In genomic region chr6:87384761-87385160, GRCm38 (mm10) we compare ENCODE assay signal across 12 mouse cellular contexts. TPM values are rescaled to one million over a fixed set of nuclear protein-coding genes. Genes with fewer than 3 reads are reported as not detected.
DNase-seq lines count a peak whose midpoint lies in the region; ATAC-seq and TF ChIP-seq lines count a peak whose summit lies in the region.
"Had no signal": no experiment of that assay in that cellular context is flagged by ENCODE, and none has a peak within 500 bp of the region (broad histone marks: within the 10 kb centered on the region; RNA-seq: fewer than 3 reads in every experiment).

No protein-coding gene starts in this region.

- H3K27ac ChIP-seq in hindbrain, postnatal 0 days = no peak overlapping the region
- no peak overlapping the region for H3K27ac ChIP-seq in hindbrain, embryonic 13.5 days
- H3K27ac ChIP-seq in midbrain, embryonic 14.5 days (replicated peaks; ENCODE audit: low read depth, low read length) = no peak overlapping the region
- H3K27ac ChIP-seq in midbrain, embryonic 11.5 days (ENCODE audit: low read depth, low read length) = no peak overlapping the region
- H3K27ac ChIP-seq in stomach, embryonic 16.5 days (ENCODE audit: low read length) = no peak overlapping the region

- ATAC-seq in hindbrain, postnatal 0 days = no peak
- no peak for ATAC-seq in hindbrain, embryonic 13.5 days (ENCODE audit: low FRiP score)
- ATAC-seq in midbrain, embryonic 14.5 days (ENCODE audit: low FRiP score, low TSS enrichment) = no peak
- ATAC-seq in midbrain, embryonic 11.5 days (ENCODE audit: low FRiP score) = no peak
- no peak for ATAC-seq in stomach, embryonic 16.5 days (ENCODE audit: insufficient read depth, low FRiP score)

- peaks cover 3% of the 10 kb centered on the region; the same call in 1 of the 2 replicates for H3K27me3 ChIP-seq in hindbrain, postnatal 0 days (ENCODE audit: insufficient read depth, low read length)
- peaks cover 16% of the 10 kb centered on the region; the same call in 1 of the 2 replicates for H3K27me3 ChIP-seq in hindbrain, embryonic 13.5 days
- no peaks in the 10 kb centered on the region for H3K27me3 ChIP-seq in midbrain, embryonic 14.5 days (ENCODE audit: control insufficient read depth, insufficient read depth, low read length)
- no peaks in the 10 kb centered on the region for H3K27me3 ChIP-seq in midbrain, embryonic 11.5 days (ENCODE audit: control insufficient read depth, insufficient read depth, low read length)
- H3K27me3 ChIP-seq in stomach, embryonic 16.5 days (ENCODE audit: control insufficient read depth, insufficient read depth, low read length) = 0 out of 2 replicates have a peak, but pooled peaks cover 4% of the 10 kb centered on the region

- peaks cover 3% of the 10 kb centered on the region; the same call in 1 of the 2 replicates for H3K4me1 ChIP-seq in hindbrain, postnatal 0 days (ENCODE audit: insufficient read depth, low read length)
- H3K4me1 ChIP-seq in hindbrain, embryonic 13.5 days (replicated peaks) = peaks cover 6% of the 10 kb centered on the region
- 0 out of 2 replicates have a peak, but pooled peaks cover 10% of the 10 kb centered on the region for H3K4me1 ChIP-seq in midbrain, embryonic 14.5 days (ENCODE audit: control insufficient read depth, insufficient read depth, low read length)
- H3K4me1 ChIP-seq in midbrain, embryonic 11.5 days (ENCODE audit: control insufficient read depth, insufficient read depth, low read length) = no peaks in the 10 kb centered on the region
- 0 out of 2 replicates have a peak, but pooled peaks cover 7% of the 10 kb centered on the region for H3K4me1 ChIP-seq in stomach, embryonic 16.5 days (ENCODE audit: control insufficient read depth, insufficient read depth, low read length)

- no peak overlapping the region for H3K9ac ChIP-seq in hindbrain, postnatal 0 days (replicated peaks; ENCODE audit: low read length)
- H3K9ac ChIP-seq in hindbrain, embryonic 13.5 days = no peak overlapping the region
- H3K9ac ChIP-seq in midbrain, embryonic 14.5 days (replicated peaks; ENCODE audit: low read length) = no peak overlapping the region
- H3K9ac ChIP-seq in midbrain, embryonic 11.5 days (ENCODE audit: low read length) = no peak overlapping the region
- H3K9ac ChIP-seq in stomach, embryonic 16.5 days (ENCODE audit: low read length) = no peak overlapping the region

- H3K4me3 ChIP-seq in hindbrain, postnatal 0 days (ENCODE audit: low read length) = no peak overlapping the region
- H3K4me3 ChIP-seq in hindbrain, embryonic 13.5 days = no peak overlapping the region
- no peak overlapping the region for H3K4me3 ChIP-seq in midbrain, embryonic 14.5 days (replicated peaks; ENCODE audit: low read depth, low read length)
- H3K4me3 ChIP-seq in midbrain, embryonic 11.5 days (ENCODE audit: low read depth, low read length) = no peak overlapping the region
- peak overlapping the region; percentile 40; the same call in 1 of the 2 replicates for H3K4me3 ChIP-seq in stomach, embryonic 16.5 days (replicated peaks; ENCODE audit: low read length)
- H3K4me3 ChIP-seq: erythroblast, embryonic 14.5 days had no signal

- TF ChIP-seq CTCF in hindbrain, postnatal 0 days (IDR thresholded peaks at IDR 0.05; ENCODE audit: low read depth) = no peak

- no peaks in the 10 kb centered on the region for H3K9me3 ChIP-seq in hindbrain, postnatal 0 days (ENCODE audit: low read length)
- H3K9me3 ChIP-seq in hindbrain, embryonic 13.5 days = no peaks in the 10 kb centered on the region
- no peaks in the 10 kb centered on the region for H3K9me3 ChIP-seq in midbrain, embryonic 14.5 days (ENCODE audit: control insufficient read depth, low read length)
- no peaks in the 10 kb centered on the region for H3K9me3 ChIP-seq in midbrain, embryonic 11.5 days (ENCODE audit: control insufficient read depth, low read length)
- no peaks in the 10 kb centered on the region for H3K9me3 ChIP-seq in stomach, embryonic 16.5 days (replicated peaks; ENCODE audit: control insufficient read depth, low read length)

- no peaks in the 10 kb centered on the region for H3K36me3 ChIP-seq in hindbrain, postnatal 0 days (ENCODE audit: insufficient read depth, low read length)
- H3K36me3 ChIP-seq in hindbrain, embryonic 13.5 days = no peaks in the 10 kb centered on the region
- H3K36me3 ChIP-seq in midbrain, embryonic 14.5 days (ENCODE audit: control insufficient read depth, insufficient read depth, low read length) = no peaks in the 10 kb centered on the region
- no peaks in the 10 kb centered on the region for H3K36me3 ChIP-seq in midbrain, embryonic 11.5 days (ENCODE audit: control insufficient read depth, insufficient read depth, low read length)
- H3K36me3 ChIP-seq in stomach, embryonic 16.5 days (ENCODE audit: control insufficient read depth, insufficient read depth, low read length) = no peaks in the 10 kb centered on the region

- peak; percentile 27 for DNase-seq in adrenal gland, postnatal 14 days
- DNase-seq in adrenal gland, postnatal 25 days = no peak
- DNase-seq in hindbrain, postnatal 0 days (ENCODE audit: low spot score) = no peak
- DNase-seq in midbrain, embryonic 14.5 days = no peak
- DNase-seq in midbrain, embryonic 11.5 days (ENCODE audit: low spot score, missing footprints) = no peak
- DNase-seq in testis, postnatal 14 days (ENCODE audit: low spot score) = no peak
- DNase-seq: cerebellum, adult 11 months; heart, postnatal 36 days; layer of hippocampus, postnatal 36 days had no signal

- peak overlapping the region; percentile 55 for H3K4me2 ChIP-seq in hindbrain, postnatal 0 days (ENCODE audit: low read depth, low read length)
- H3K4me2 ChIP-seq in hindbrain, embryonic 13.5 days = no peak overlapping the region
- peak overlapping the region; percentile 49 for H3K4me2 ChIP-seq in midbrain, embryonic 14.5 days (ENCODE audit: low read length)
- H3K4me2 ChIP-seq in midbrain, embryonic 11.5 days = no peak overlapping the region
- H3K4me2 ChIP-seq in stomach, embryonic 16.5 days (ENCODE audit: low read depth, low read length) = peak overlapping the region; percentile 60

- WGBS in hindbrain, postnatal 0 days = 57% methylated on average over 6 of the region's 6 CpGs
- 69% methylated on average over 5 of the region's 6 CpGs for WGBS in hindbrain, embryonic 13.5 days
- WGBS in midbrain, embryonic 14.5 days = 65% methylated on average over 6 of the region's 6 CpGs
- 56% methylated on average over 5 of the region's 6 CpGs for WGBS in midbrain, embryonic 11.5 days
- WGBS in stomach, embryonic 16.5 days = 39% methylated on average over 6 of the region's 6 CpGs

RNA-seq across cellular contexts. Expression of gene Gkn3, which starts 4.0 kb away (rescaled TPM):
- total RNA-seq in adrenal gland, postnatal 14 days (2021) = 1.2 and 1.4 TPM in 2 replicates
- total RNA-seq in adrenal gland, postnatal 25 days (2021) = 1.1 TPM in 1 of 2 replicates, not detected in the other
- not detected in 2 replicates for total RNA-seq in hindbrain, postnatal 0 days (2014; rRNA removed)
- 0.63 and 0.86 TPM in 2 replicates for polyA plus RNA-seq in hindbrain, postnatal 0 days (2015; fragmentation: Nextera tagmentation; extraction: Ambion mirVana)
- polyA plus RNA-seq in hindbrain, embryonic 13.5 days (2015; fragmentation: Nextera tagmentation; extraction: Ambion mirVana) = 0.23 and 0.40 TPM in 2 replicates
- polyA plus RNA-seq in midbrain, embryonic 14.5 days (2014; fragmentation: Nextera tagmentation; extraction: Ambion mirVana) = 0.27 TPM in 1 of 2 replicates, not detected in the other
- polyA plus RNA-seq in midbrain, embryonic 11.5 days (2014; fragmentation: Nextera tagmentation; extraction: Ambion mirVana) = 0.42 TPM in 1 of 2 replicates, not detected in the other
- 8.3 and 14.5 TPM in 2 replicates for polyA plus RNA-seq in stomach, embryonic 16.5 days (2015; fragmentation: Nextera tagmentation; extraction: Ambion mirVana)
- polyA plus RNA-seq: erythroblast, embryonic 14.5 days had no signal

RNA-seq across cellular contexts. Expression of gene Gkn2, which starts 11.6 kb away (rescaled TPM):
- not detected in 2 replicates for total RNA-seq in adrenal gland, postnatal 14 days (2021)
- not detected in 2 replicates for total RNA-seq in adrenal gland, postnatal 25 days (2021)
- not detected in 2 replicates for total RNA-seq in hindbrain, postnatal 0 days (2014; rRNA removed)
- polyA plus RNA-seq in hindbrain, postnatal 0 days (2015; fragmentation: Nextera tagmentation; extraction: Ambion mirVana) = not detected in 2 replicates
- polyA plus RNA-seq in hindbrain, embryonic 13.5 days (2015; fragmentation: Nextera tagmentation; extraction: Ambion mirVana) = not detected in 2 replicates
- polyA plus RNA-seq in midbrain, embryonic 14.5 days (2014; fragmentation: Nextera tagmentation; extraction: Ambion mirVana) = not detected in 2 replicates
- polyA plus RNA-seq in midbrain, embryonic 11.5 days (2014; fragmentation: Nextera tagmentation; extraction: Ambion mirVana) = not detected in 2 replicates
- 9.3 and 29.6 TPM in 2 replicates for polyA plus RNA-seq in stomach, embryonic 16.5 days (2015; fragmentation: Nextera tagmentation; extraction: Ambion mirVana)
- total RNA-seq: heart, postnatal 36 days; layer of hippocampus, postnatal 36 days had no signal
- polyA plus RNA-seq: erythroblast, embryonic 14.5 days had no signal

RNA-seq across cellular contexts. Expression of gene Gkn1, which starts 34.0 kb away (rescaled TPM):
- total RNA-seq in adrenal gland, postnatal 14 days (2021) = not detected in 2 replicates
- not detected in 2 replicates for total RNA-seq in adrenal gland, postnatal 25 days (2021)
- total RNA-seq in hindbrain, postnatal 0 days (2014; rRNA removed) = not detected in 2 replicates
- polyA plus RNA-seq in hindbrain, postnatal 0 days (2015; fragmentation: Nextera tagmentation; extraction: Ambion mirVana) = not detected in 2 replicates
- not detected in 2 replicates for polyA plus RNA-seq in hindbrain, embryonic 13.5 days (2015; fragmentation: Nextera tagmentation; extraction: Ambion mirVana)
- polyA plus RNA-seq in midbrain, embryonic 14.5 days (2014; fragmentation: Nextera tagmentation; extraction: Ambion mirVana) = not detected in 2 replicates
- not detected in 2 replicates for polyA plus RNA-seq in midbrain, embryonic 11.5 days (2014; fragmentation: Nextera tagmentation; extraction: Ambion mirVana)
- polyA plus RNA-seq in stomach, embryonic 16.5 days (2015; fragmentation: Nextera tagmentation; extraction: Ambion mirVana) = 6.3 and 21.0 TPM in 2 replicates
- total RNA-seq: heart, postnatal 36 days; layer of hippocampus, postnatal 36 days had no signal
- polyA plus RNA-seq: erythroblast, embryonic 14.5 days had no signal

RNA-seq across cellular contexts. Expression of gene Bmp10, which starts 44.0 kb away (rescaled TPM):
- 0.67 TPM in 1 of 2 replicates, not detected in the other for total RNA-seq in adrenal gland, postnatal 14 days (2021)
- not detected in 2 replicates for total RNA-seq in adrenal gland, postnatal 25 days (2021)
- 0.05 TPM in 1 of 2 replicates, not detected in the other for total RNA-seq in hindbrain, postnatal 0 days (2014; rRNA removed)
- polyA plus RNA-seq in hindbrain, postnatal 0 days (2015; fragmentation: Nextera tagmentation; extraction: Ambion mirVana) = not detected in 2 replicates
- polyA plus RNA-seq in hindbrain, embryonic 13.5 days (2015; fragmentation: Nextera tagmentation; extraction: Ambion mirVana) = not detected in 2 replicates
- polyA plus RNA-seq in midbrain, embryonic 14.5 days (2014; fragmentation: Nextera tagmentation; extraction: Ambion mirVana) = not detected in 2 replicates
- polyA plus RNA-seq in midbrain, embryonic 11.5 days (2014; fragmentation: Nextera tagmentation; extraction: Ambion mirVana) = not detected in 2 replicates
- polyA plus RNA-seq in stomach, embryonic 16.5 days (2015; fragmentation: Nextera tagmentation; extraction: Ambion mirVana) = not detected in 2 replicates
- total RNA-seq: layer of hippocampus, postnatal 36 days had no signal
- polyA plus RNA-seq: erythroblast, embryonic 14.5 days had no signal

RNA-seq across cellular contexts. Expression of gene Antxr1, which starts 49.1 kb away (rescaled TPM):
- 24.9 and 26.5 TPM in 2 replicates for total RNA-seq in adrenal gland, postnatal 14 days (2021)
- 16.5 and 19.4 TPM in 2 replicates for total RNA-seq in adrenal gland, postnatal 25 days (2021)
- 17.9 and 24.5 TPM in 2 replicates for total RNA-seq in hindbrain, postnatal 0 days (2014; rRNA removed)
- polyA plus RNA-seq in hindbrain, postnatal 0 days (2015; fragmentation: Nextera tagmentation; extraction: Ambion mirVana) = 4.0 and 4.2 TPM in 2 replicates
- polyA plus RNA-seq in hindbrain, embryonic 13.5 days (2015; fragmentation: Nextera tagmentation; extraction: Ambion mirVana) = 3.5 and 3.8 TPM in 2 replicates
- 2.7 and 3.6 TPM in 2 replicates for polyA plus RNA-seq in midbrain, embryonic 14.5 days (2014; fragmentation: Nextera tagmentation; extraction: Ambion mirVana)
- polyA plus RNA-seq in midbrain, embryonic 11.5 days (2014; fragmentation: Nextera tagmentation; extraction: Ambion mirVana) = 4.9 and 5.4 TPM in 2 replicates
- 7.8 and 8.0 TPM in 2 replicates for polyA plus RNA-seq in stomach, embryonic 16.5 days (2015; fragmentation: Nextera tagmentation; extraction: Ambion mirVana)
- polyA plus RNA-seq: erythroblast, embryonic 14.5 days had no signal

Comparison
In these comparisons a context has a peak if more than half of its experiments do, and no peak if none do; other contexts are left out.
1. H3K4me2 ChIP-seq: peak in hindbrain, postnatal 0 days (single experiment), midbrain, embryonic 14.5 days (single experiment) and stomach, embryonic 16.5 days (single experiment); none in hindbrain, embryonic 13.5 days (single experiment) and midbrain, embryonic 11.5 days (single experiment).
2. RNA of gene Gkn2, which starts 11.6 kb away (polyA plus RNA-seq): 9.3 to 29.6 TPM in stomach, embryonic 16.5 days; not detected in hindbrain, postnatal 0 days, not detected in hindbrain, embryonic 13.5 days, not detected in midbrain, embryonic 14.5 days and not detected in midbrain, embryonic 11.5 days; every median in the first group is over 10 times any median in the second.